Mouse (Mus musculus) midbrain, postnatal 0 days (tissue): ENCODE results near the gene Ssbp3. TPM values are rescaled to one million over a fixed set of nuclear protein-coding genes. Genes with fewer than 3 reads are reported as not detected.

ENCODE experiments used
- ATAC-seq: fragments of 200-750 bp; cut with Nextera tagmentation; 2 replicates; pipeline ENCODE4 v1.8.0; 2017; ENCODE audit warnings: moderate number of reproducible peaks, mild to moderate bottlenecking, moderate TSS enrichment, moderate library complexity; ENCODE audit not compliant: low FRiP score
- DNase-seq: peaks from one replicate; pipeline ENCODE4 v3.0.0-alpha.2; 2015; ENCODE audit warnings: low spot score
- H3K27ac ChIP-seq: fragments of 300-500 bp; sonication (generic); 2 replicates; pipeline ENCODE4 v1.5.1; 2014; ENCODE audit warnings: low read depth, mild to moderate bottlenecking, low read length, mixed read lengths
- H3K27me3 ChIP-seq: fragments of 300-500 bp; sonication (generic); 2 replicates; pipeline ENCODE4 v1.6.1; 2014; ENCODE audit warnings: low read length, control low read depth, mixed read lengths; ENCODE audit not compliant: insufficient read depth
- H3K36me3 ChIP-seq: fragments of 300-500 bp; sonication (generic); 2 replicates; pipeline ENCODE4 v1.6.1; 2014; ENCODE audit warnings: low read length, control low read depth, mixed read lengths; ENCODE audit not compliant: insufficient read depth
- H3K4me1 ChIP-seq: fragments of 300-500 bp; sonication (generic); 2 replicates; pipeline ENCODE4 v1.6.1; 2014; ENCODE audit warnings: mild to moderate bottlenecking, control low read depth, antibody characterized with exemption, low read length, mixed read lengths; ENCODE audit not compliant: insufficient read depth
- H3K4me2 ChIP-seq: fragments of 300-500 bp; sonication (generic); 2 replicates; pipeline ENCODE4 v1.6.1; 2014; ENCODE audit warnings: low read depth, mild to moderate bottlenecking, low read length, mixed read lengths; ENCODE audit not compliant: poor library complexity, severe bottlenecking
- H3K4me3 ChIP-seq: fragments of 300-500 bp; sonication (generic); 2 replicates; pipeline ENCODE4 v1.5.1; 2014; ENCODE audit warnings: low read depth, mild to moderate bottlenecking, low read length, moderate library complexity
- H3K9ac ChIP-seq: fragments of 300-500 bp; sonication (generic); replicated peaks from 2 replicates; pipeline ENCODE4 v1.6.1; 2014; ENCODE audit warnings: mild to moderate bottlenecking, low read length, moderate library complexity, mixed read lengths; ENCODE audit not compliant: poor library complexity, severe bottlenecking
- H3K9me3 ChIP-seq: fragments of 300-500 bp; sonication (generic); 2 replicates; pipeline ENCODE4 v1.6.1; 2016; ENCODE audit warnings: low read length, control low read depth
- CTCF ChIP-seq: IDR thresholded peaks from 2 replicates; pipeline ENCODE4 v1.5.1; 2016; ENCODE audit warnings: antibody characterized with exemption, mild to moderate bottlenecking
- WGBS: fragments of 180-500 bp; shearing (Covaris S2); extraction: QIAGEN DNeasy Blood & Tissue Kit; methylation state at CpG from one replicate; pipeline ENCODE4 v1.1.7; 2014; 5-methylcytosine and 5-hydroxymethylcytosine counted together
- polyA plus RNA-seq: library from polyadenylated mRNA; unstranded; fragments of >200 nt; fragmentation: Nextera tagmentation; extraction: Ambion mirVana; gene quantifications from 2 replicates; pipeline ENCODE4 v1.2.1, GENCODE M21; 2015
- total RNA-seq: library from RNA; depleted of rRNA; stranded (reverse); fragments of >200 nt; gene quantifications from 2 replicates; pipeline ENCODE4 v1.2.3, GENCODE M21; 2014

Gene Ssbp3
- total and polyA plus RNA-seq, 2 experiments from 2014 or later = 126 to 172 TPM

- no peak for ATAC-seq
- Histone ChIP-seq H3K4me3 (no peak overlapping the region), H3K36me3 (no peaks in the 10 kb centered on the region), H3K9me3 (no peaks in the 10 kb centered on the region), H3K4me2 (no peak overlapping the region), H3K27me3 (no peaks in the 10 kb centered on the region), H3K4me1 (peaks cover 8% of the 10 kb centered on the region), H3K9ac (no peak overlapping the region), H3K27ac (no peak overlapping the region)
- no peak for TF ChIP-seq CTCF
- DNase-seq = no peak
Observed at GRCm38 (mm10) chr4:107079716-107080115, 169.2 kb downstream of the Ssbp3 start.

- H3K9me3 ChIP-seq = no peaks in the 10 kb centered on the region
- DNase-seq = no peak
- WGBS = 96% methylated on average over 3 of the region's 3 CpGs
- TF ChIP-seq CTCF = no peak
- no peaks in the 10 kb centered on the region for H3K36me3 ChIP-seq
- H3K9ac ChIP-seq = no peak overlapping the region
- H3K4me3 ChIP-seq = no peak overlapping the region
- peaks cover 16% of the 10 kb centered on the region for H3K4me1 ChIP-seq
- ATAC-seq = no peak
- H3K4me2 ChIP-seq = no peak overlapping the region
- no peaks in the 10 kb centered on the region for H3K27me3 ChIP-seq
- H3K27ac ChIP-seq = no peak overlapping the region
Observed at GRCm38 (mm10) chr4:107082185-107082584, 171.7 kb downstream of the Ssbp3 start.

- DNase-seq (no peak), ATAC-seq (no peak)
- TF ChIP-seq CTCF = no peak
- WGBS = 92% methylated on average over 4 of the region's 4 CpGs
- no peaks in the 10 kb centered on the region for H3K9me3 ChIP-seq
- H3K9ac ChIP-seq = no peak overlapping the region
- H3K27ac ChIP-seq = no peak overlapping the region
- H3K27me3 ChIP-seq = no peaks in the 10 kb centered on the region
- no peak overlapping the region for H3K4me2 ChIP-seq
- H3K4me3 ChIP-seq = no peak overlapping the region
- H3K36me3 ChIP-seq = no peaks in the 10 kb centered on the region
- H3K4me1 ChIP-seq = peaks cover 16% of the 10 kb centered on the region
Observed at GRCm38 (mm10) chr4:107083126-107083525, 172.6 kb downstream of the Ssbp3 start.

GRCm38 (mm10) chr4:107084343-107084742 is 173.8 kb downstream of the Ssbp3 start:
- 0% methylated on average over 1 of the region's 1 CpGs for WGBS
- DNase-seq (peak; percentile 43), ATAC-seq (peak; percentile 25)
- peak overlapping the region; percentile 69 for H3K27ac ChIP-seq
- H3K4me2 ChIP-seq = no peak overlapping the region
- no peaks in the 10 kb centered on the region for H3K27me3 ChIP-seq
- no peak overlapping the region for H3K9ac ChIP-seq
- TF ChIP-seq CTCF = no peak
- H3K4me1 ChIP-seq = peaks cover 16% of the 10 kb centered on the region
- H3K9me3 ChIP-seq = no peaks in the 10 kb centered on the region
- H3K36me3 ChIP-seq = no peaks in the 10 kb centered on the region
- no peak overlapping the region for H3K4me3 ChIP-seq

- peak; percentile 91 for DNase-seq
- H3K27ac ChIP-seq = peak overlapping the region; percentile 69
- no peak overlapping the region for H3K4me3 ChIP-seq
- H3K9ac ChIP-seq = no peak overlapping the region
- peaks cover 16% of the 10 kb centered on the region for H3K4me1 ChIP-seq
- whole genome bisulfite sequencing = 4% methylated on average over 6 of the region's 6 CpGs
- no peak for TF ChIP-seq CTCF
- no peaks in the 10 kb centered on the region for H3K36me3 ChIP-seq
- no peaks in the 10 kb centered on the region for H3K9me3 ChIP-seq
- ATAC-seq = peak; percentile 93
- no peak overlapping the region for H3K4me2 ChIP-seq
- no peaks in the 10 kb centered on the region for H3K27me3 ChIP-seq
Observed at GRCm38 (mm10) chr4:107084858-107085257, 174.4 kb downstream of the Ssbp3 start.

GRCm38 (mm10) chr4:107091696-107092095 is 181.2 kb downstream of the Ssbp3 start:
- ATAC-seq = no peak

More at GRCm38 (mm10) chr4:107091696-107092095, 181.2 kb downstream of the Ssbp3 start:
- H3K36me3 ChIP-seq = no peaks in the 10 kb centered on the region
- no peak overlapping the region for H3K27ac ChIP-seq
- H3K4me2 ChIP-seq = no peak overlapping the region
- 81% methylated on average over 14 of the region's 14 CpGs for WGBS
- no peaks in the 10 kb centered on the region for H3K4me1 ChIP-seq
- H3K27me3 ChIP-seq = no peaks in the 10 kb centered on the region
- H3K4me3 ChIP-seq = no peak overlapping the region
- no peak overlapping the region for H3K9ac ChIP-seq
- TF ChIP-seq CTCF = no peak
- H3K9me3 ChIP-seq = no peaks in the 10 kb centered on the region
- no peak for DNase-seq
